Mouse (Mus musculus): Measurements from ENCODE around the gene Chkb.
"Not testable (repeated sequence)": the region's sequence is repeated elsewhere in the genome, so short reads cannot be mapped to it uniquely, and the experiment has no call there.

Chkb gene

DNA sequence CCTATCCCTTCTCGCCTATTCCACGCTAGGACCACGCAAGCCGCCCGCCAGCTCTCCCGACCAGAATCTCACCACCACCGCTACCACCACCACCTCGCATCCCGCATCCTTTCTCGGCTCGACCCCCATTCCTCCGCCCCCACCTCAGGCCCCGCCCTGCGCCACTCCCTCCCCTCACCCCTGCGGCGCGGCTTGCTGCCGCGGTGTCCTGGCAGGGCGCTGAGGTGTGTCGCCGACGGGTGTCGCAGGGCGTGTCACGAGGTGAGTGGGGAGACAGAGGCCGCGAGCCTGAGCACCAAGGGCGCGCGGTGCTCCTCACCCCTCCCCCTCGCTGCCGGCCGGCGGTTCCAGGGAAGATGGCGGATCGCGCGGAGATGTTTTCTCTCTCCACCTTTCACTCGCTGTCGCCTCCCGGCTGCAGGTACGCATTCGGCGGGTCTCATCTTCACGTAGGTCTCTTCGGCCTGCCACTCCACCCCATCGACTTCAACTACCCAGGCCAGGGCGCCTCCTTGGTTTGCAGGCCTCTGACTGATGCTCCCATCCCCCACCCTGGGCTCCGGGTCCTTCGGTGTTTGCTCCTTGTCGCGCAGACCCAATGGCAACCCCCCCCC lies 24.3 kb upstream of the Chkb start, which contains the start of gene Mapk8ip2:
Gene Mapk8ip2, plus strand, starts transcription at position 49 of the 614 bp plus-strand sequence.
- DNase-seq (ENCODE audit: low spot score in 2 of 2): no peak

GRCm38 (mm10) chr15:89452906-89453864 lies 23.5 kb upstream of the Chkb start:
- peak in 1 of 2 experiments; percentile 43 for DNase-seq (ENCODE audit: low spot score in 2 of 2)

DNA sequence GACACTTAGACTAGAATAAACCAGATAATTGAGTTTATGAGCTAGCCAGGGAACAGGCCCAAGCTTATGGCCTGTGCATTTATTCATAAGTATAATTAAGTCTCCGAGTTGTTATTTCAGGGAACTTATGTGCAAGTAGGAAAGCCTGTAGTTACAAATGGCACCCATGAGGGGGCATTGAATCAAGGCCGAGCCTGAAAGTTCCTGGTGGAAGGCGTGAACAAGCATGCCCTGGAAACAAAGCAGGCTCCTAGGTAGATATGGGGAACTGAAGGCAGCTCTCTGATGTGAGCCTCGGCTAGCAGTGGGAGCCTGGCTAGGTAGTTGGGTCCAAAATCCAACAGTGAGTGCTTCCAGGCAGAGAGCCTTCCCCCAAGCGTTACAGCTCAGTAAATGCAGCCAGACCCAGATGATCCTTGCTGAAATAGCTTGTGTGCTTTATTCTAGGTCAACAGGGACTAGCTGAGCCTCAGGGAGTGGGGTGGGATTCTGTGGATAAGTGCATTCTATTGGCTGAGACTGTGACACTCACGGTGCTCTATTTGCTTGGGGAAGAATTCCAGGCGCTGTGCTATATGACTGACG lies 12.9 kb upstream of the Chkb start:
- no peak for DNase-seq (ENCODE audit: low spot score in 2 of 2)

DNA sequence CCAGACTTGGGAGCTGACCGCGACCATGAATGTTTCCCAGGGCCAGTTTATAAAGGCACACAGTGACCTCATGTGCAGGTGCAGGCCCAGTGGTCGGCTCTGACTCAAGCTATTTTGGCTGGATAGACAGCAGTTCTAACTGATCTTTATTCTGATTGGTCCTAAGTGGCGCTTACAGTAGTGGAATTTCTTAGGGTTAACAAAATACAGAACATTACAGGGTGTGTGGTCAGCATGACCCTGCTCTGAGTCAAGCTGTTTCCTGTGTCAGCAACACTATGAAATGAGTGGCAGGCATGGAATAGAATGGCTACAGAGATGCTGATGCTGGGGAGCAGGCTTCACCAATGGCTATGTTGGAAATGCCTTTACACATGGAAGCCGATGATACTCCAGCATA lies 6.2 kb upstream of the Chkb start:
- no peak for DNase-seq (ENCODE audit: low spot score in 2 of 2)

DNA sequence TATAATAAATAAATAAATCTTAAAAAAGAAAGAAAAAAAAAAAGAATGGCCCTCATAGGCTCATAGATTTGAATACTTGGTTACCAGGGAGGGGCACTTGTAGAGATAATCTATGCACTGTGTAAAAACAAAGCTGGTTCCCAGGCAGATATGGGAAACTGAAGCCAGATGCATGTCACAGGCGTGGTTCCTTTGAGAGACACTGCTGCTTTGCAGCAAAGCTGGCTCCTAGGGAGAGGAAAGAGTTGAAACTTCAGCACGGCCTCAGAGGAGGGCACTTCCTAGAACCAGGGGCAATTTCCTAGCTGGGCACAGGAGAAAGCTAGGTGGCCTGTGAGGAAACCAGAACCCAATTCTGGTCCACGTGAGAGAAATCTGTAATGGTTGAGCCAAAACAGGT lies 4.4 kb upstream of the Chkb start:
- DNase-seq (ENCODE audit: low spot score in 2 of 2): no peak

DNA sequence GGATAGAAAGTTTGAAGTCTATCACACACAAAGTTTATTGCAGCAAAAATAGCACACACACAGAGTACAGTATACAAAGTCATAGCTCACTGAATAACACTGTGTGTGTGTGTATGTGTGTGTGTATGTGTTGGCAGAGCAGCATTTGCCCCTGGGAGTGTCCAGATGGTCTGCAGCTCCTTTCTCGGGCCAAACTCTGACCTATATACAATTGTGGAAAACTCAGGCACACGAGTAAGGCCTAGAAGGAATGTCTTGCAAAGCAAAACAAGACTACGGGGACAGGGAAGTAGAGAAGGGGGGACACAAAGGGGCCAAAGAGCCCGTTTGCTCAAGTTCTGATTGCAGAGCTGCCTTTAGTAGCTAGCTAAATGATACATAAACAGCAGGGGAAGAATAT lies 3.2 kb upstream of the Chkb start:
- no peak for DNase-seq (ENCODE audit: low spot score in 2 of 2)

DNA sequence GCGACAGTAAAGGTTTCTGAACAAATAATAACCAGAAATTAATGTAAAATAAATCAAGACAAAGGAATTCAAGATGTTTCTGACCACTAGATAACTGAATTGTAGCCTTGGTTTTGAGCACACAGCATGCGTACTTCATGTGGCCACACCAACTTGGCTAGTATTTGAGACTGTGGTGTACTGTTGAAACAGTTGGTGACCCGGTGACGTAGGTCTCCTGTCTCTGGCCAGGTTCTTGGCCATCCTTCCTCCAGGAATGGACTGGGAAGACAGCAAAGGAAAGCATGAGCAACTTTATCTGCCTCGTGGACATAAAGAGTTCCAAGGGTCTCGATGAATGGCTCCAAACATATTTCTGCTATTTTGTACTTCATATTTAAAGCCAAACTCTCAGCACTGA lies 2.1 kb upstream of the Chkb start:
- no peak for DNase-seq (ENCODE audit: low spot score in 2 of 2)

GRCm38 (mm10) chr15:89431271-89431670 lies 1.6 kb upstream of the Chkb start:
- no peak for DNase-seq (ENCODE audit: low spot score in 2 of 2)

GRCm38 (mm10) chr15:89430771-89431170 lies 1.1 kb upstream of the Chkb start:
- DNase-seq (ENCODE audit: low spot score in 2 of 2): not testable (repeated sequence)

GRCm38 (mm10) chr15:89430341-89430740 lies 633 bp upstream of the Chkb start:
- DNase-seq (ENCODE audit: low spot score in 2 of 2): no peak

GRCm38 (mm10) chr15:89428821-89429351 lies 822 bp downstream of the Chkb start:
- peak in 1 of 2 experiments; percentile 11 for DNase-seq (ENCODE audit: low spot score in 2 of 2)

- no peak for DNase-seq (ENCODE audit: low spot score in 2 of 2)
These were observed 1.4 kb downstream of the Chkb start for GRCm38 (mm10) chr15:89428136-89428790.

- no peak for DNase-seq (ENCODE audit: low spot score in 2 of 2)
These were observed 3.0 kb downstream of the Chkb start for GRCm38 (mm10) chr15:89426716-89427115.

DNA sequence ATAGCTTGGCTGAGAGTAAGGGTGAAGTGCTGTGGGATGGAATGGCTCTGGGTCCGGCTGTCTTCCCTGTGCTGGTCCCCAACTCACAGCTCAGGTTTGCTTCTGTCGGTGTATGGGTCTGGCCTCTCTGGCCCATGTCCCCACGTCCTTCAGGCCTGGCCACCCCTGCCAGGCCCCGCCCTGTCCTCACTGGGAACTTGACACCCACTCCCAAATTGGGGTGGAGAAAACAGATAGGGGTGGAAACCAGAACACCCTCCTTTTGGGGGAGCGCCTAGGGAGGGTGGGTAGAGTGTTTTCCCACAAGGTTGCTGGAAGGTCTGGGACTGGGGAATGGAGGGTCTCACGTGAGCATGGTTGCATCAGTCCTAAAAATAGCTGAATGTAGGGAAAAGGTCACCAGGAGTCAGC lies 4.0 kb downstream of the Chkb start, which contains the start of gene Cpt1b:
Gene Cpt1b, minus strand, starts transcription at position 153 of the 411 bp plus-strand sequence.
- no peak for DNase-seq (ENCODE audit: low spot score in 2 of 2)

DNA sequence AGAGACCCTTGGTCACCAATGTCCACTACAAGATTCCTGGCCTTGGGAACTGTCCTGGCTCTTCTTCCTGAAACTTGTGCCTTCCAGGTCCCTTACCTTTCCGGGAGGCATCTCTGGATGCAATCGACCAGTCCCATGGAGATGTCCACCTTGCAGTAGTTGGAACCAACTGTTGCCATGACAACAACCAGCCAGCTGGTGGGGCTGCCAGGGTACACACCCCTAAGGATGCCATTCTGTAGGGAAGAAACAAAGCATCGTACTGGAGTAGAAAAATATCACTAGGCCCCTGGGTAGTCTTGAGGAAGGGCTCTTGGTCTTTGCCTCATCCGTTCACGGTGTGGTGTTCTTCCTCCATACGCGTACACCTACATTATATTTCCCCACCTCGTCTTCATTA lies 5.1 kb downstream of the Chkb start:
- no peak for DNase-seq (ENCODE audit: low spot score in 2 of 2)

DNA sequence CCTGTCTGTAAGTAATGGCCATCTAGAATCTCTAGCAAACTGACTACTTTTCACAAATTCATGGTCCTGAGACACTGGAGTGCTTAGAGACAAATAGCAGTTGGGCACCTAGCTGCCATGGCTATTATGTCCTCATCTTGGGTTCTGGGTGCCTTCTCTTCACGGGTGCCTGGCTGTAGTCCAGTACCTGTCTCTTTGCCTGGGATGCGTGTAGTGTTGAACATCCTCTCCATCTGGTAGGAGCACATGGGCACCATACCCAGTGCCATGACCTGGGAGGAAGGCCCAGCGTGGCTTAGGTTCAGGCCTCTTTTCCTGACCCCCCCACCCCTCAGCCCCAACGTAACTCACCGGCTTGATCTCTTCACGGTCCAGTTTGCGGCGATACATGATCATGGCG lies 7.8 kb downstream of the Chkb start:
- DNase-seq (ENCODE audit: low spot score in 2 of 2): no peak

DNA sequence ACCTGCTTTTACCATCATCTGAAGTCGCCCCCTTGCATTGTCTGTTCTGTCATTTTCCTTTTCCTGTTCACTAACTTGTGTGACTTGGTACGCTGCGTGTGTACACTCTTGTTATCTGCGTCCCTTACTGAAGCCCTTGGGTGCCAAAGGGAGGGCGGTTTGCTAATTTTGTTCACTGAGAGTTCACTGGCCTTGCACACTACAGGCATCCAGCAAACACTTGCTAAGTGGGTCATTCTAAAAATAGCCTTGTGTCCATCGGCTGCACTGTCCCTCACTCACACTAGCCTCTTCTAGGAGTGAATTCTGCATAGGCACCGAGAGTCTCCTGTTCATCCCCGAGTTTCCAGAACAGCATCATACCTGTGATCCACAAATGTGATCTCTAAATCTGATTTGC lies 14.4 kb downstream of the Chkb start:
- DNase-seq (ENCODE audit: low spot score in 2 of 2): no peak

- DNase-seq (ENCODE audit: low spot score in 2 of 2): no peak
These were observed 19.6 kb downstream of the Chkb start, which contains the start of gene Syce3 for GRCm38 (mm10) chr15:89410118-89410517. Gene Syce3, minus strand, starts transcription at chr15:89410503.

DNA sequence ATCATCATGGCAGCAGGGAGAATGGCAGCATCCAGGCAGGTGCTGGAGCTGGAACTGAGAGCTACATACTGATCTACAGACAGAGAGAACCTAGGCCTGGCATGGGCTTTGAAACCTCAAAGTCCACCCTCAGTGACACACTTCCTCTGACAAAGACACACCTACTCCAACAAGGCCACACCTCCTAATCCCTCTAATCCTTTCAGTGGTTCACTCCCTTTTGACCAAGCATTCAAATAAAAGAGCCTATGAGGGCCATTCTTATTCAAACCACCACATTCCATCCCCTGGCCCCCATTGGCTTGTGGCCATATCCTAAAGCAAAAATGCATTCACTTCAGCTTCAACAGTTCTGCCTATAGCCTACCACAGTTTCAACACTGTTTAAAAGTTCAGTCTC lies 23.0 kb downstream of the Chkb start:
- no peak for DNase-seq (ENCODE audit: low spot score in 2 of 2)

- no peak for DNase-seq (ENCODE audit: low spot score in 2 of 2)
These were observed 24.7 kb downstream of the Chkb start for GRCm38 (mm10) chr15:89404831-89405623.

GRCm38 (mm10) chr15:89402471-89402870 lies 27.2 kb downstream of the Chkb start:
- no peak for DNase-seq (ENCODE audit: low spot score in 2 of 2)
